ENCODE assay signal across 25 mouse cellular contexts in genomic region chr1:158770036-158770655, GRCm38 (mm10).
DNase-seq lines count a peak whose midpoint lies in the region; ATAC-seq and TF ChIP-seq lines count a peak whose summit lies in the region.
"Had no signal": no experiment of that assay in that cellular context is flagged by ENCODE, and none has a peak within 500 bp of the region (broad histone marks: within the 10 kb centered on the region; RNA-seq: fewer than 3 reads in every experiment).

No protein-coding gene starts in this region.

- H3K4me3 ChIP-seq in hindbrain, embryonic 12.5 days, result no peak overlapping the region
- no peak overlapping the region for H3K4me3 ChIP-seq in left cerebral cortex, adult 2 months
- no peak overlapping the region for H3K4me3 ChIP-seq in layer of hippocampus, adult 2 months
- H3K4me3 ChIP-seq: forebrain, embryonic 10.5 days; gastrocnemius, adult 2 months; intestine, embryonic 15.5 days; limb, embryonic 10.5 days; limb, embryonic 15.5 days; liver, embryonic 13.5 days had no signal

- no peak overlapping the region for H3K4me2 ChIP-seq in hindbrain, embryonic 12.5 days (replicated peaks)
- H3K4me2 ChIP-seq: intestine, embryonic 15.5 days; limb, embryonic 15.5 days; liver, embryonic 13.5 days had no signal

- TF ChIP-seq CTCF in left cerebral cortex, adult 2 months (IDR thresholded peaks at IDR 0.05), result no peak
- TF ChIP-seq CTCF in layer of hippocampus, adult 2 months (conservative IDR thresholded peaks at IDR 0.05), result no peak

- DNase-seq in adrenal gland, postnatal 10 days, result peak; percentile 4
- no peak for DNase-seq in adrenal gland, adult 18-20 months (ENCODE audit: low spot score in 2 of 2)
- DNase-seq in NIH3T3 (ENCODE audit: low read depth), result peak; percentile 77
- DNase-seq in cerebellum, adult 18-20 months, result peak; percentile 14 to 34
- DNase-seq in cerebellum, postnatal 10 days, result peak; percentile 28 to 29
- DNase-seq in left cerebral cortex, adult 2 months (ENCODE audit: extremely low spot score in 1 of 2, low spot score in 2 of 2), result no peak
- DNase-seq in layer of hippocampus, adult 2 months (ENCODE audit: low spot score in 2 of 2), result no peak
- DNase-seq: adrenal gland, postnatal 14 days; gastrocnemius, adult 2 months; kidney, adult 2 months; kidney, postnatal 36 days; liver, embryonic 13.5 days; lung, adult 18-20 months; lung, postnatal 10 days; right cerebral cortex, postnatal 25 days; spleen, adult 18-20 months; thymus, postnatal 36 days had no signal

- no peak overlapping the region for H3K27ac ChIP-seq in hindbrain, embryonic 12.5 days
- no peak overlapping the region for H3K27ac ChIP-seq in left cerebral cortex, adult 2 months
- no peak overlapping the region for H3K27ac ChIP-seq in layer of hippocampus, adult 2 months
- H3K27ac ChIP-seq: forebrain, embryonic 10.5 days; gastrocnemius, adult 2 months; hindbrain, postnatal 0 days; intestine, embryonic 15.5 days; limb, embryonic 10.5 days; limb, embryonic 15.5 days; liver, embryonic 13.5 days had no signal

- no peaks in the 10 kb centered on the region for H3K27me3 ChIP-seq in hindbrain, embryonic 12.5 days
- H3K27me3 ChIP-seq: intestine, embryonic 15.5 days; limb, embryonic 15.5 days; liver, embryonic 13.5 days had no signal

- 84% methylated on average over 7 of the region's 7 CpGs for whole genome bisulfite sequencing in hindbrain, embryonic 12.5 days

- no peaks in the 10 kb centered on the region for H3K36me3 ChIP-seq in hindbrain, embryonic 12.5 days
- H3K36me3 ChIP-seq: forebrain, embryonic 10.5 days; intestine, embryonic 15.5 days; limb, embryonic 10.5 days; limb, embryonic 15.5 days; liver, embryonic 13.5 days had no signal

- intact Hi-C loops in left cerebral cortex, adult 2 months (cut with DNase I), result no loop called here

- no peaks in the 10 kb centered on the region for H3K9me3 ChIP-seq in hindbrain, embryonic 12.5 days (replicated peaks)
- H3K9me3 ChIP-seq: forebrain, embryonic 10.5 days; intestine, embryonic 15.5 days; limb, embryonic 10.5 days; limb, embryonic 15.5 days; liver, embryonic 13.5 days had no signal

- H3K4me1 ChIP-seq in hindbrain, embryonic 12.5 days, result no peaks in the 10 kb centered on the region
- H3K4me1 ChIP-seq: forebrain, embryonic 10.5 days; intestine, embryonic 15.5 days; limb, embryonic 10.5 days; limb, embryonic 15.5 days; liver, embryonic 13.5 days had no signal

- H3K9ac ChIP-seq in hindbrain, embryonic 12.5 days, result no peak overlapping the region
- H3K9ac ChIP-seq: intestine, embryonic 15.5 days; limb, embryonic 15.5 days; liver, embryonic 13.5 days had no signal

- ATAC-seq in hindbrain, embryonic 12.5 days (ENCODE audit: low FRiP score), result no peak
- ATAC-seq: forebrain, embryonic 16.5 days; hindbrain, postnatal 0 days; intestine, embryonic 15.5 days; midbrain, embryonic 16.5 days had no signal

Comparison
In these comparisons a context has a peak if more than half of its experiments do, and no peak if none do; other contexts are left out.
1. DNase-seq: peak in adrenal gland, postnatal 10 days (single experiment), NIH3T3 (single experiment), cerebellum, adult 18-20 months (2 of 2) and cerebellum, postnatal 10 days (2 of 2); none in adrenal gland, adult 18-20 months (0 of 2), left cerebral cortex, adult 2 months (0 of 2) and layer of hippocampus, adult 2 months (0 of 2).